Mouse (Mus musculus) splenic B cell, adult 2 months (primary cell): ENCODE results near the gene Tmed11.

ENCODE experiments used
- DNase-seq: peaks from one replicate; pipeline ENCODE4 v3.0.0-alpha.2; 2011; ENCODE audit warnings: low read depth, low spot score
- H3K27me3 ChIP-seq: 2 replicates; pipeline ENCODE4 v1.6.1; 2012; ENCODE audit warnings: mild to moderate bottlenecking, low read length, moderate library complexity, mixed read lengths; ENCODE audit not compliant: control insufficient read depth, poor library complexity, insufficient read depth, severe bottlenecking
- H3K36me3 ChIP-seq: 2 replicates; pipeline ENCODE4 v1.6.1; 2012; ENCODE audit warnings: mild to moderate bottlenecking, low read length, moderate library complexity, mixed read lengths; ENCODE audit not compliant: control insufficient read depth, poor library complexity, insufficient read depth, severe bottlenecking

The Tmed11 gene

DNA sequence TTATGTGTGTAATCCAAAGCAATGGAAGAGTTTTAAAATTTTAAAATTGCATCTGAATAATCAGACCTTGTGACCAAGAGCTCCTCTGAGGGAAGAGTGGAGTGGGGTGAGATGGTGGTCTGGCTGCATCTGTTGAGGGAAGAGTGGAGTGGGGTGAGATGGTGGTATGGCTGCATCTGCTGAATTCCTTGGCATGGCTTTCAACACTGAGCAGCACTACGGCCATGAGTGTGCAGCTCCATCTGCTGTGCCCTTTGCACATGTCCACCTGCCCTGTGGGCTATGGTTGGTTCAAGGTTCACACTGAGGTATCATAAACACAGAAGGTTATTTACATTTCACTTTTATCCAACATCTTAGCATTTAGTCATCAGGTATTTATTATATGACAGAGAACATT lies 67.7 kb downstream of the Tmed11 start:
- H3K36me3 ChIP-seq: no peaks in the 10 kb centered on the region
- no peak for DNase-seq

More for the DNA sequence above, 67.7 kb downstream of the Tmed11 start:
- H3K27me3 ChIP-seq: no peaks in the 10 kb centered on the region
